Mouse (Mus musculus) heart, embryonic 10.5 days (tissue): ENCODE results near the gene Zbtb48. TPM values are rescaled to one million over a fixed set of nuclear protein-coding genes. Genes with fewer than 3 reads are reported as not detected.

Experiments
- DNase-seq: peaks from one replicate; pipeline ENCODE4 v3.0.0-alpha.2; 2017; ENCODE audit warnings: low spot score
- H3K27ac ChIP-seq: fragments of 300-500 bp; sonication (generic); 2 replicates; pipeline ENCODE4 v1.5.1; 2016; ENCODE audit warnings: mild to moderate bottlenecking
- H3K27me3 ChIP-seq: fragments of 300-500 bp; sonication (generic); 2 replicates; pipeline ENCODE4 v1.6.1; 2016; ENCODE audit warnings: mild to moderate bottlenecking; ENCODE audit not compliant: poor library complexity, insufficient read depth, severe bottlenecking
- H3K36me3 ChIP-seq: fragments of 300-500 bp; sonication (generic); 2 replicates; pipeline ENCODE4 v1.6.1; 2016; ENCODE audit warnings: mild to moderate bottlenecking, moderate library complexity
- H3K4me1 ChIP-seq: fragments of 300-500 bp; sonication (generic); 2 replicates; pipeline ENCODE4 v1.6.1; 2016; ENCODE audit warnings: mild to moderate bottlenecking
- H3K4me3 ChIP-seq: fragments of 300-500 bp; sonication (generic); 2 replicates; pipeline ENCODE4 v1.5.1; 2016; ENCODE audit warnings: mild to moderate bottlenecking, moderate library complexity
- H3K9me3 ChIP-seq: fragments of 300-500 bp; sonication (generic); 2 replicates; pipeline ENCODE4 v1.6.1; 2016; ENCODE audit warnings: mild to moderate bottlenecking, moderate library complexity
- WGBS: fragments of 180-500 bp; shearing (Covaris S2); methylation state at CpG from one replicate; pipeline ENCODE4 v1.1.7; 2016; 5-methylcytosine and 5-hydroxymethylcytosine counted together
- polyA plus RNA-seq: library from polyadenylated mRNA; unstranded; fragments of >200 nt; fragmentation: Nextera tagmentation; extraction: Ambion mirVana; gene quantifications from 2 replicates; pipeline ENCODE4 v1.2.1, GENCODE M21; 2016

The Zbtb48 gene
- polyA plus RNA-seq, 1 experiment from 2014 or later: 21.0 TPM

- no peak overlapping the region for H3K4me3 ChIP-seq
- no peak for DNase-seq
Measured at GRCm38 (mm10) chr4:151975441-151975840, 52.0 kb downstream of the Zbtb48 start.

GRCm38 (mm10) chr4:151972221-151972967, 55.1 kb downstream of the Zbtb48 start:
- Histone ChIP-seq H3K27me3 (no peaks in the 10 kb centered on the region), H3K4me3 (no peak overlapping the region), H3K36me3 (peaks cover 91% of the 10 kb centered on the region), H3K27ac (no peak overlapping the region), H3K9me3 (no peaks in the 10 kb centered on the region), H3K4me1 (peaks cover 7% of the 10 kb centered on the region; the same call in 1 of the 2 replicates)
- no peak for DNase-seq
- WGBS: 74% methylated on average over 10 of the region's 10 CpGs

More at GRCm38 (mm10) chr4:151975441-151975840, 52.0 kb downstream of the Zbtb48 start:
- no peak overlapping the region for H3K27ac ChIP-seq
- peaks cover 14% of the 10 kb centered on the region for H3K4me1 ChIP-seq
- H3K27me3 ChIP-seq: no peaks in the 10 kb centered on the region
- WGBS: 91% methylated on average over 3 of the region's 3 CpGs
- H3K36me3 ChIP-seq: peaks cover 95% of the 10 kb centered on the region
- H3K9me3 ChIP-seq: no peaks in the 10 kb centered on the region

Other genes with a start within 250 kb of the Zbtb48 start
- 115 and 123 TPM in 2 replicates for gene Camta1, start 165.8 kb downstream of the Zbtb48 start, polyA plus RNA-seq
- 80.5 and 85.8 TPM in 2 replicates for gene Dnajc11, start 94.0 kb downstream of the Zbtb48 start, polyA plus RNA-seq
- 29.3 and 30.1 TPM in 2 replicates for gene Thap3, start 38.7 kb downstream of the Zbtb48 start, polyA plus RNA-seq
- gene Phf13, start 31.4 kb downstream of the Zbtb48 start, polyA plus RNA-seq: 22.9 and 26.2 TPM in 2 replicates
- gene Klhl21, start 18.9 kb downstream of the Zbtb48 start, polyA plus RNA-seq: 28.4 and 42.2 TPM in 2 replicates
- gene Tas1r1, start 10.9 kb upstream of the Zbtb48 start, polyA plus RNA-seq: 0.11 and 0.19 TPM in 2 replicates
- gene Nol9, start 11.7 kb upstream of the Zbtb48 start, polyA plus RNA-seq: 26.5 and 36.9 TPM in 2 replicates
- 10.1 and 10.2 TPM in 2 replicates for gene Plekhg5, start 44.8 kb upstream of the Zbtb48 start, polyA plus RNA-seq
- gene Tnfrsf25, start 88.3 kb upstream of the Zbtb48 start, polyA plus RNA-seq: 0.90 and 1.3 TPM in 2 replicates
- 1.4 and 4.0 TPM in 2 replicates for gene Espn, start 124.7 kb upstream of the Zbtb48 start, polyA plus RNA-seq
- not detected in 2 replicates for gene Hes2, start 131.2 kb upstream of the Zbtb48 start, polyA plus RNA-seq
- 43.7 and 48.9 TPM in 2 replicates for gene Acot7, start 150.5 kb upstream of the Zbtb48 start, polyA plus RNA-seq
- gene Gpr153, start 246.6 kb upstream of the Zbtb48 start, polyA plus RNA-seq: 5.5 and 6.3 TPM in 2 replicates